Mouse (Mus musculus) urinary bladder, postnatal 4 days (tissue): ENCODE results near the gene Dock2.
"Not testable (repeated sequence)": the region's sequence is repeated elsewhere in the genome, so short reads cannot be mapped to it uniquely, and the experiment has no call there.

ENCODE experiments used
- DNase-seq, 2 experiments: peaks; one replicate each; pipeline ENCODE4 v3.0.0; 2021 to 2022; ENCODE audit warnings: low spot score in 2 of 2

Dock2 gene

DNA sequence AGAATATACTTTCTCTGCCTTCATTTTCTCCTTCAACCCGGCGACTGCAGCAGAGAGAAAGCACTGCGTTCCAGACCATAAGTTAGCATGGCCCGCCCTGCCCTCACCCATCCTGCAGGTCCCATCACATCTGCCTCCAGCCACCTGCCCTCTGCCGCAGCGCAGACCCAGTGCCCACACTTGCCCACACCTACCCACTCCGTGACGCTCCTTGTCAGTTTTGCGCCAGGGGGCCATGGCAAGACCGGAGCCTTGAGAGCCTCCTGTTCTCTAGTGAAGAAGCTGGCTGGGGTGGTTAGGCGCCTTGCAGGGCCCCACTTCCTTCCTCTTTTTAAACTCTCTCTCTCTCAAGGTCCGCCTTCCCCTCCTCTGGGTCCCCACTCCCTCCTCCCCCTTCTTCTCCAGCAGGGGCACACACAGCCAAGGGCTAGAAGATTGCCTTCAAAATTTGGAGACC, at the start of gene Dock2:
Dock2 (minus strand) TSS at position 306 of the 457 bp plus-strand sequence.
- no peak for DNase-seq

DNA sequence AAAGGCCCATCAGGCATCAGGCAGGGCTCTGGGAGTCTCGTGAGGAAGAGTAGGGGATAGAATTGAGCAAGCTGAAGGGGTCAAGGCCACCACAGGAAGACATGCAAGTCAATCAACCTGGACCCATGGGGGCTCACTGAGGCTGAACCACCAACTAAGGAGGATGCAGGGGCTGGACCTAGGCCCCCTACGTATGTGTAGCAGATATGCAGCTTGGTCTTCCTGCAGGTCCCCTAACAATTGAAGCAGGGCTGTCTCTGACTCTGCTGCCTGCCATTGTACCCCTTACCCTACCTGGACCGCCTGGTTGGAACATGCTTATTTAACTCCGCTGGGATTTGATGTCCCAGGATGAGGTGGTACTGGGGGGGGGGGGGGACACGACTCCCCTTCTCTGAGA, 49.0 kb upstream of the Dock2 start:
- no peak for DNase-seq

DNA sequence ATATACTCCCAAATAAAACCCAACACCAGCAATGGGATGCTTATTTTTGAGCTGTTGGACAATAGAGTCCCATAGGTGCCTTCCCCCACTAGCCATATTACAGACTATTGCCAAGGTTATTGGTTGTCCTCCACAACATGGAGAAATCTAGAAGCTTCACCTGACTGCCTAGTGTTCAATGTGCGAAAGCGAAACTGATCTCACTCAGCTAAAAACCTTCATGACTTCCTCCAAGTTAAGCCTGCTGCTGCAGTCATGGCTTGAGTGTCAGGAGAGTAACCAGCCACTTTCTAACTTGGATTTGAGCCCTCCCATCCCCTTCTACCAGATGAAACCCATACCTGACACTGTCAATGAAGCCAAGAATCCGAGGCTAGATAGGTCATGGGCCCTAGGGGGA, 44.1 kb upstream of the Dock2 start:
- no peak for DNase-seq

DNA sequence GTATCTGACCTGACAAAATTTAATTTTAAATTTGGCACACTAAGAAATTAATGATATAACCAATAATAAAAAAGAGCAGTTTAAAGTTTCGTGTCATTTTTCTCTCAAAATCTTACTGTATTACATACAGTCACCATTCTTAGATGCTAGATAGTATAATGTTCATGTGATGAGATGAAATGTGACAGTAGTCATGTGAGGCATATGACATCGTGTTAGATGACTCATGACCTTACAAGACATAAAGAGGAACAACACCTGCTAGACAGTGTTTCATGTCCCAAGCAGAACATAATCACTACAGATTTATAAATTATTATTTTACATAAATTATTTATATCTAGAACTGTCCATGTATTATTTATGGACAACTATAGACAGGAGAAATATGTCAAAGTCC, 43.2 kb upstream of the Dock2 start:
- no peak for DNase-seq

DNA sequence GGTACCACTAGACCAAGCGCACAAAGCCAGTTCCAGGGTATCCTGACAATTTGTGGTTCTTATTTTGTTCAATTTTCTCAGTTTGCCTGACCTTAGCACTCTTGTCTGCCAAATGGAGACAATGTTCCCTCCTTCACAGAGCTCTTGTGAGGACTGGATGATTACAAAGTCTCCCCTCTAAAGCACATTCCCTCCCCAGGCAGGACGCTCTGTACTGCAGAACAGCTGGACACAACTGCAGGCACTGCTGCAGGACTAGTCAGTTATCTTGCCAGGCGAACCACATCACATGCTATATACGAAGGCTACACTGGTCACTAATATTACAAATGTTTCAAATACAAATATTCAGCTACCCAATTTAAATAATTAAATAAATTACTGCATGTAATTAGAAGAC, 41.1 kb upstream of the Dock2 start:
- no peak for DNase-seq

DNA sequence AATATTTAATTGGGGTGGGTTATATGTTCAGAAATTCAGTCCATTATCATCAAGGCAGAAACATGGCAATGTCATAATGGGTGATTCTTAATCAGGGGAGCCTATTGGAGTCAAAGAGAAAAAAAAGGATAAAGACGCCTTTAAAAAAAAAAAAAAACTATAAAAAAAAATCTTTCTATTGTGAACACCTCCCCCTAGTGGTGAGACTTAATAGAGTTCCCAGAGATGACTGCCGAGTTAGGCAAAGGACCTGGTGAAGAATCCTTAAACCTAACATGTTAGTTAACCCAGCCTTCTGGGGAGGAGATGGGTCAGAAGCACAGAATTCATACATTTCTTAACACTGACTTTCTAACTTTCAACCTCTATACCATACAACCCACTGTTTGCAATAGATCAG, 31.1 kb upstream of the Dock2 start:
- no peak for DNase-seq

DNA sequence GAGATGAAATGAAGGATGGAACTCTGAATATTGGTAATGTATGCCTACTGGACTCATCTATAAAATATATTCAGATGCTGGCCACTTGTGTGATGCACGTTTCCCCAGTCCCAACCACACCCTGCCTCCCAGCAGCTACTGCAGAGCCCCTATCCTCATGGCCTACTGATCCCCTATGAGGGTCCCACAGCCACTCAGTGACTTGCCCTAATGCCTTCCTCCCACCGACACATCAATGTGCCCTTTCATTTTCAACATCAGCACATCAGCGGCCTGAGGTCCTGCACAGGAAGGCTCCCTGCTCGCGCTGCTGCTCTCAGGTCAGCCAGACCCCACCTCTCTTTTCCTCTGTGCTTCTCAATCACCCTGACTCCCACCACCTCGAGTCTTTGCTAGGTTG, 30.6 kb upstream of the Dock2 start:
- no peak for DNase-seq

DNA sequence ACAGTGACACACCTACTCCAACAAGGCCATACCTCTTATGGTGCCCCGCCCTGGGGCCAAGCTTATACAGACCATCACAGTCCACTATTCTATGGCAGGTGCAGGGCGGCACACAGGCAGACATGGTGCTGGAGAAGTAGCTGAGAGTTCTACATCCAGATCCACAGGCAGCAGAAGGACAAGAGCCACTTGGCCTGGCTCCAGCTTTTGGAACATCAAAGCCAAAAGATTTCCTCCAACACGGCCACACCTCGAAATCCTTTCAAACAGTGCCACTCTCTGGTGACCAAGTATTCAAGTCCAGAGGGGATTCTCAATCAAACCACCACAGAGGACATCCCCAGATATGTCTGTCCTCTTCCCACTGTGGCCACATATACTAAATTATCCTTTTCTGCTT, 21.3 kb upstream of the Dock2 start:
- DNase-seq: not testable (repeated sequence)

DNA sequence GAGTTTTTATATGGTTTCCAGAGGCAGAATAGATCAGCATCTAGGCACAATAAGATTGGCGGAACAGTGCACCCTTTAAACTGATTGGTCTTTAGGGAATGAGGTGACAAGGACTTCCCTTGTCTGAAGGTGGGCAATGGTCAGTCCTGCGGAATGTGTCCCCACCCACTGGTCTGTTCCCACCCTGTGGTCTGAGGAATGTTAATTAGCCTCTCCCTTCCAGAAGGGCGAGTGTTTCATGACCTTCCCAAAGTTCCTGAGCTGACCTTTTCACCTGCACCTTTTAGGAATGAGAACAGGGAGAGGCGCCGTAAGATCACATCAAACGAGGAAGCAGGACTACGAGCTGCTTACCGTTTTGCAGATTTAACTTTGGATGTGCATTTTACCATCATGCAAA, 14.4 kb upstream of the Dock2 start:
- not testable (repeated sequence) for DNase-seq

DNA sequence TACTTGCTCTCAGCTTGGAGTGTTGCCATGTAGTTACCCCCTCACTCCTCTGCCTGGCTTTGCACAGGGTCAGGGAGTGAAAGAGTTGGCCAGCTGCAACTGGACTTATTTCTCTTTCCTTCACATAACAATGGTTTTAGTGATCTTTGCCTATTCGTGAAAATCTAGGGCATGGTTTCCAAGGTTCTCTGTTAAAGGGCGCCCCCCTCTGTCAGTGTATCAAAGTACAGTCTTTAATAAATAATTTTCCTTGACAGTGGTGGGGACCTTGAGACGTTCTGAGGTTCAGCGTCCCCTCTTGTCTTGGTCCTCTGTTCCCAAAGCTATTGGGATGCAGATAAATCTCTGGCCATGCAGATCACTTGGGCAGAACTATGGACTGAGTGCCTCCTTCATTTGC, 12.4 kb upstream of the Dock2 start:
- no peak for DNase-seq

DNA sequence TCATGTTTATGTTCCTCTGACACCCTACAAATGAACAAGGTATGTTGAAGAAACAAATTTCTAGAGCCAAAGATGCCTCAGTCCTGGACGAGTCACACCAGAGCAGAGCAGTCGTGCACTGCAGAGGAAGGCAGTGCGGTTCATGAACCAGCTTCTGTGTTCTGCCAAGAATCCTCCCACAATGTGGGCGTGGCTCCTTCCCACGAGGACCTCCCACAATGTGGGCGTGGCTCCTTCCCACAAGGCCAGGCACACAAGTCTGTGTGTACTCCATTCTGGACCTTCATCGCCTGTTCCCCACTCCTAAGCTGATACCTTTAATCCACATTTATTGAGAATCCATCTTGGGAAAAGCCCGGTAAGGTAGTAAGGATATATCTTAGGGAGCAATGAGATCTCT, 8.2 kb upstream of the Dock2 start:
- DNase-seq: no peak

DNA sequence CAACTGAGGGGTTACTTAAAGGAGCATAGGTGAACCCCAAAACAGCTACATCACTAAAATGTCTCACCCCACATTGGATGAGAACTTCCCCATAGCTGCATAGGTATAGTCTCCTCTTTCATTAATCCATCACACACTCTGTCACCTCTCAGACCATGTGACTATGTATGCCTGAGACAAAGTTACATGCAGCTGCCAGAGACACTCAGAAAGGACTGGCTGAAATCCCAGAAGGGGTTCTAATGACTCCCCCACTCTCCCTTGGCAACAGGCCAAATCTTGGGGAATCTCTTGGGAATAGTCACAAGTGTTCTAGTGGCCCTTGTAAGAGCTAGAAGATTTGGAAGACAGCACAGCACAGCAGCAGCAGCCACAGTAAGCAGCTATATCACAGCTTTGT, 1.2 kb upstream of the Dock2 start:
- DNase-seq: no peak

DNA sequence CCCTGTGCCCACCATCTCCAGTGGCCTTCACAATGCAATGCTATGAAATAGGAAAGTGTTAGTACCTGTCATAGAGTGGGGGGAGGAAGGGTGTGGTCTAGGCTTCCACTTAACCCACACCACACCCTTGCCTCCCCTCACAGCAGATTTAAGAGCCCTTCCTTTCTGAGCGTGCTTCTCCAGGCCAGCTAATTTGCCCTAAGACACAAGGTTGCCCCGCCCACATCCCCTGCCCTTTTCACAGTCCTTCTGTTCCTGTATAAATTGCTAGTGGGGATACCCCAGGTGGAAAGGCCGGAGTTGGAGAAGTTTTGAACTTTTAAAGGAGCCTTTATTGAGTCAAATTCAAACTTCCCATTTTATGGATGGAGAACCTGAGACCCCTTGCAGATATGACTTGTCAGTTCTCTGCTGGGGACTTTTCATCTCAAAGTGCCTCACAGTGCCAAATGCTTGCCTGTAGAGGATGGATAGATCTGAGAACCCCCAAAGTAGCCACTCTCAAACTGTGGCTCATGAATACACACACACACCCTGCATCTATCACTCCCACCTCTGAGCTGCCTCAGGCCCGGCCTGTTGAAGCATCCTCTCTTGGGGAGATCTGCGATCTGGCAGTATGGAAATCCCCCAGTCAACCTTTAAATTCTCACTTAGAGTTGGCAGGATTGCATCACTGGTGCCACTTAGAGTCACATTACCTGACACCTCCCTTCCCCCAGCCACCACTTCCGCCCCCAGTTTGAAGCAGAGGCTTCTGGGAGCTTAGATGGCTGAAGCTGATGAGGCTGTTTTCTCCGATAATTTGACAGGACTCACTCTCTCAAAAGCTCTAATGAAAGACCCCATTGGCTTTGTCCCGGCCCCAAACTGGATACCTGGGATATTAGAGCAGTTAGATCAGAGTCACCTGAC, 919 bp downstream of the Dock2 start:
- no peak for DNase-seq

DNA sequence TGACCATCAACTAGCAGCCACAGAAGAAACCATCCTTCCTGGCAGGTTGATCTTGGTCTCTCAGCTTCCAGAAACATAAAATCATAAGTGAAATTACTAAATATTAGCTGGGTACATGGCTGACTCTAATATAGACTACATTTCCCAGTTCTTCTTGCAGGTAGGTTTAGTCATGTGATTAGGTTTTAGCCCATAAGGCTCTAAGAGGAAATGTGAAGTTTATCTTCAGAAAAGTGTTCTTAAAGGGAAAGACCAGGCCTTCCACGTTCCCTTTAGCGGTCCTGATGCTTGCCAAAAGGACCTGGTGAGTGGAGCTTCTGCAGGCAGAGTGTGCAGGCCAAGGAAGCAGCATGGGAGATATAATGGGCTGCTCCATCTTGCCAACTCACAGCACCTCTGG, 2.9 kb downstream of the Dock2 start:
- DNase-seq: no peak

DNA sequence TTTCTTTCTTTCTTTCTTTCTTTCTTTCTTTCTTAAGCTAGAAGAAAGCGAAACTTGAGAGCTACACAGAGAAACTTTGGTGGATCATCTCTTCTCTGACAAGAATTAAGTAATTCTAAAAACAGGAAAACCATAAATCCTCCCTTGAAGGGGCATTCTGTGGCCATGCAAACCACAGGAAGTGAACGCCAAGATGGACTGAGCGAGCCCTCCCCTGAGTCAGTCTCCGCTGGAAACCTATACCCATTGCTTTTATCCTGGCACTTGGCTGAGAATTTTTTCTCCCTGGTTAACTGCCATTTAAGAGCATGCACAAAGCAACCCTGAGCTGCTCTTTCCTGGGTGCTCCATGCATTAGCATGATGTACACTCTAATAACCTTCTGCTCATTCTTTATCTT, 3.7 kb downstream of the Dock2 start:
- DNase-seq: no peak

DNA sequence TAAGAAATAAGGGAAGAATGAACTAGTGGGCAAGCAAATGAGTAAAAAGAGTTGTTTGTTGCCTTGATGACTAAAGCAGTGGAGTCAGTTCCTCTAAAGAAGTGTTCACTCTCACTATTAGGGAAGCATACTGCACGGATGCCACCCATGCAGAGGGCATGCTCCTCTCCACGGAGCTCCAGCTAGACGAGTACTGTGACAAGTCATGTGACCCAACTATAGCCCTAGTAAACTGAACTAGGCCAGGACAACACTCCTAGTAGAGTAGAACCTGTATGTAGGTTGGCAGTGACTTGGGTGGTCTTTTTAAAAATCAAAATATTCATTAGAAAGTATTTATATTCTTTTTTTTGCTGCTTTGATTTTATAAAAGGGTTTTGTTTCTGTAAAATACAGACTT, 5.3 kb downstream of the Dock2 start:
- DNase-seq: no peak

DNA sequence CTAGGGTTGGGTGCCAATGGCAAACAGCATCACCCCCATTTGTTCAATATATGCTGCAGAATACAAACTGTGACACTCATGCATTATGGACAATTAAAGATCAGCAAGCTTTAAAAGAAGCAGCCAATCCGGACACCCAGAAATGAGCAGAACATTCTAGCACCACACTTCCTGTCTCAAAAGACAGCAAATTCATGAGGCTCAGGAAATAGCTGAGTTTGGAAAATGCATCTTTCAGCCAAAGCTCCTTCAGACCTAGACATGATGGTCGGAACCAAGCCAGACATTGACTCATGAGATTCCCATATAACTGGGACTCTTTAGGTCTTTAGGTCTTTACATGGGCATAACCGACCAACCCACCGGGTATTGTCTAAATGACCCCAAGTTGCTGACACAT, 6.2 kb downstream of the Dock2 start:
- no peak for DNase-seq

DNA sequence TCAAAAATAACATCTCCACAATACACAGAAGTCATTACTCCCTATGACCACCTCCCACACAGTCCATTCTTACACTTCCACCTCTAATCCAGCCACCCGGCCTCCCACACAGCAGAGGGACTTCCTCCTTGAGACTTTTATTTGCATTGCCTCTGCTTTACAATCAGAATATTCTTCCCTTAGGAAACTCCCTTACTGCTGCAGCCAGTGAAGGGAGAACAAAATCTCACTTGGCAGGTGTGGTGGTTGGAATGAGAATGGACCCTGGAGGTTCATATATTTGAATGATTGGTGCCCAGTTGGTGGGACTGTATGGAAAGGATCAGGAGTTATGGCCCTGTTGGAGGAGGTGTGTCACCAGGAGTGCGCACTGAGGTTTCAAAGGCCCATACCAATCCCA, 7.6 kb downstream of the Dock2 start:
- DNase-seq: no peak

DNA sequence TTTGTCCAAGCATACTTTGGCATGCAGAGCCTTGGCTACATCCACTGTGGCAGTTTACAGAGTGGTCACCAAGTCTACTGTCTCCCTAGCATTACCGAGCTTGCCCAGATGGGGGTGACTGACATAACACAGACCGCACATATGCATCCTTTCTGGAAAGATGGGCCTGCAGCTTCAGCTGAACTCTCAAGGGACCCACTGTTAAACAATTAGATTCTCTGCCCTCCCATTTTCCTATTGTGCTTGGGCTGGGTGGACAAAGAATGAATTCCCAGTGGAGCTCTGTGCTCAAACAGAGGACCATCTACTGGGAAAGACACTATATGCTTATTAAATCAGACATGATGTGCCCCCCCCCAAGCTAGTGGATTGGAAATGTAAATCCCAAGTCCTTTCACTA, 9.1 kb downstream of the Dock2 start:
- DNase-seq: no peak

DNA sequence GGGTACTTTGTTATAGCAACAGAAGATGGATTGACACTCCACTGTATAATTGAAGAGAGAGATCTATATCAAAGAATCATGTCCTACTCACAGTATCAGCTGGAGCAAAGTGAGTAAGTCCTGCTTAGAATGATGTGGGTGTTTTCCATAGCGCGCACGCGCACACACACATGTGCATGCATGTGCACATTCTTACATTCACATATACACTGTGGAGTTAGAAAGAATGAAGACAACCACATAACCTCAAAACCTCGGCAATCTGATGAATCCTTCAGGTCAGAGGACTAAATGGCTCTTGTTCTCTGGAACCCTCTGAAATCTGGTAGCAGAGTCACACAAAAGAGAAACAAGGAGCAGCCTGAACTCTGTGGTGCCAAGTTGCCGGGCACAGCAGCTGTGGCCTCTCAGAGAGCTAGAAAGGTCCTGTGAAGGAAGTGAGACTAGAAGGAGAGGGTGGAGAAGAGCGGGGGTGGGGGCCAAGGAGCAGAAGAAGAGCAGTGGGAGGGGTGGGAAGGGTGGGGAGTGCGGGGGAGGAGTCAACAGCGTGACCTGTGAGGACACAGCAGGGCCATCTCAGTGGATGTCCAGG, 10.3 kb downstream of the Dock2 start:
- DNase-seq: no peak

DNA sequence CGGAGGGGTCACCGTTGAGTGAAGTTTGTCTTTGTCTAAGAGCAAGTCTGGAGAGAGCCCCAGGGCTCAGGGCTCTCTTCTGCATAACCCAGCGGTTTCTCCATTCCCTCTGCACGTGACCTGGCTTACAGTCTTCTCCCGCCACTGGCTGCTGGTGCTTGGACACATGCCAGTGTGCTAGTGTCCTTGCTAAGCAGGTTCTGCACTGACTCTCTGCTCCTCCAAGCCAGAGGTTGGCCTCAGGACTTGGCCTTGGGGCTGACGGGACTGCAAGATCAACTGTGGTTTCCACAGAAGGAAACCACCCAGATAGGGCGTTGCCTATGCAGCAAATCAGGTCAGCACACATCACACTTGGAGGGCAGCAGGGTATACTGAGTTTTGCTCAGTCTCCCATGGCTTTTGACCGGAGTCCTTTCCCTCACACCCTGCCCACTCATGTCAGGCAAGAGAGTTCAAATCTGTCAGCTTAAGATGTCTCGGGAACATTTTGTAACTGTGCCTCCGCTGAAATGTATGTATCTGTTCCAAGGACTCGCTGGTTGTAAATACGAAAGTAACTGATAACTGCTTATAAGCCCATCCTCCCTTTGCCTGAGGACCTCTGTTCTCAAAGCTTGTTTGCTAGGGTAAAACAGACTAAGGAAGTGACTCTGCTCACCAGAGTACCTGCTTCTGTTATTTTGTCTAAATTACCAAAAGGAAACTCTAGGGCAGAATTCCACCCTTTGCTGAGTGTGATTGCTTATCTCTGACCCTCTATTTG, 12.3 kb downstream of the Dock2 start:
- DNase-seq: peak in 1 of 2 experiments; percentile 50

DNA sequence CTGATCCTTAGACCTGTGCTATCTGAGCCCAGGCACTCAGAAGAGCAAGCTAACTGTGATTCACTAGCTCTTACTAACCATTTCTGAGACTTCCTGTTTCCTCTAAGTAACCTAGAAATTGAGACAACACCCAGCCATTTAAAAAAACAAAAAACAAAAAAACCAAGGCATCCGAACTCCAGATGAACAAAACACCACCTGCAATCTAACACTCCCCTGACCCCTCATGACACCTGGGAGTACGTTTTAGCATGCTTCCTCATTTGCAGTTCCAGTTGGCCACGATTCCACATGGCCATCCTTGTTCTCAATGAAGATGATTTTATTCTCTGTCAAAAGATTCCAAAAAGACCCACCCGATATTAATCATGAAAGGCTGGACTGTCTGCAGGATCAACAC, 13.0 kb downstream of the Dock2 start:
- DNase-seq: no peak

DNA sequence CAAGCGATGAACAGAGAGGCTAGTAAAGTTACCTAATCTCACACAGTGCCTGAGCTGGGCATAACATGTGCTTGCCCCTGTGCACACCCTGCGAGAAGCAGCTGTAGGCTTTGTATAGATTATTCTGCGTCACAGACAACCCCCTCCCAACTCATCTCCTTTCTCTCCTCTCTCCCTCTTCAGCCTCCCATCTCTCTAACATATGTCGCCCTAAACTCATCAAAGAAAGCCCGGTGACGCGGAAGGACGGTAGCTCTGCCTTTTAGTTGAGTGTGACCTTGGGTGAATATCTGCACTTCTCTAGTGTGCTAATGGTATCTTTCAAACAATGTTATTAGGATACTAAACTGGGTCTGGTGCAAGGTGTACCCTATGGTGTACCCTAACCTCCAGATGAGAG, 13.7 kb downstream of the Dock2 start:
- DNase-seq: no peak
